Mouse (Mus musculus) bone marrow macrophage, adult 2 months (primary cell): ENCODE measurements around the gene Mmgt2.

ENCODE experiments used
- CTCF ChIP-seq: IDR thresholded peaks from 2 replicates; pipeline ENCODE4 v1.5.1; 2012; ENCODE audit warnings: low read depth, mild to moderate bottlenecking, low read length, moderate library complexity
- POLR2A ChIP-seq: IDR thresholded peaks from 2 replicates; pipeline ENCODE4 v1.6.1; 2012; ENCODE audit warnings: mild to moderate bottlenecking, low read depth, low read length, borderline replicate concordance

GRCm38 (mm10) chr11:62706141-62706540, 57.7 kb downstream of the Mmgt2 start:
- TF ChIP-seq POLR2A (no peak), CTCF (no peak)
